Mouse (Mus musculus): ENCODE results near the gene Mtif3. TPM values are rescaled to one million over a fixed set of nuclear protein-coding genes. Genes with fewer than 3 reads are reported as not detected.

The Mtif3 gene
- polyA plus RNA-seq, 1 experiment = 2.2 TPM

DNA sequence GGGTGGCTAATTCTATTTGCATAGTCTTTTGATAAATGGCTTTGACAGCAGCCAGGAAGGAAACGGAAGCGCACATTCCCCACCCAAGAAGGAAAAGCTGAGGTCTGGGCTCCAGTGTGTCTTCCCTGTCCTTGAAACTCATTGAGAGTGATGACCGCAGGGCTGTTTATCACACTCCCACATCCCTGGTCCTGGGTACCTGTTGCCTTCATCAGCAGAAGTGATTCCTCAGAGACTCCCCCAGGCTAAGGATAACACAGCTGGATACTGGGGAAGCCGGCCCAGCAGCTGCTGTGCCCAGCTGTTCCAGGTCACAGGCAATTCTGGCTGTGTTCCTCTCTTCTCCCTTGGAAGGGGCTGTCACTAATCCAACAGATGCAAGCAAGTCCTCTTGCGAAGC is 56.1 kb downstream of the Mtif3 start:
- TF ChIP-seq GATA1 (IDR thresholded peaks at IDR 0.05; ENCODE audit: low read length) = no peak

DNA sequence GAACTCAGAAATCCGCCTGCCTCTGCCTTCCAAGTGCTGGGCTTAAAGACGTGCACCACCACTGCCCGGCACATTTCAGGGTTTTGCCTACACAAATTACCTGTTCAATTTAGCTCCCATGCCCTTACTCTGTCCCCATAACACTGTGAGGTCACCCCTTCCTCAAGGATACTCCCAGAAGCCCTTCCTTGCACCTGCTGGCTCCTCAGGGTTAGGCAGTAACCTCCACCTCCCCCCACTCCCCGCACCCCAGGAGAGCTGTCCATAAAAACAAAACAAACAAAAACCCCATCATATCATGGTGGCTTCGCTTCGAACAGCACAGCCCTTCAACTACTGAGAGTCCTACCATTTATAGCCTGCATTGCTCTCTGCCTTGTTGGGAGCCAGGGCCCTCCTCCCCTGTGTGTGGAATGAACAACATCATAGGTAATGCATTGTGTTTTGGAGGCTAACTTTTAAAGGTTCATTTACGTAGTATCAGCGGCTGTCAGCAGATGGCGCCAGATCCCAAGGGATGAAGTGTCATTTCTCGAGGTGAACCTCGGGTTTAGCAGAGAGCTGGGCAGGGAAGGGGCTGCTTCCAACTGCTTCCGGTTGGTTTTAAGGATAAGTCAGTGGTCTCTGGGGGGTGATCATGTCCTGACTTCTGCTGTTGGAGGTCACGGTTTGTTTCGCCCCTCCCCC is 58.0 kb downstream of the Mtif3 start:
- no peak for TF ChIP-seq GATA1 (IDR thresholded peaks at IDR 0.05; ENCODE audit: low read length)

DNA sequence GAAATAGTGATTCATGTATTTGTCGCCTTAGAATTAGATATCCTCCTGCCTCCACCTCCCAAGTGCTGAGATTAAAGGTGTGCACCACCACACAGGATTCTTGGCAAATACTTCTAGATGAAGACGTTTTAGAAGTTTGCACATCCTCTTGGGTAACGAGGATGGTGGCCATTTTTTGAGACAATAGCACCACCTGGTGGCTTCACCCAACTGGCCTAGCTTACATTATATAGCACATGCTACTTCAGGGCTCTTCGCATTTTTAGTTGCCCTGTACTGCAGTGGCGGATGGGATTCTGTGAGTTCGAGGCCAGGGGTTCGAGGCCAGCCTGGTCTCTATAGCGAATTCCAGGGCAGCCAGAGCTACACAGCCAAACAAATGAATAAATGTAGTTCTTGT is 59.2 kb downstream of the Mtif3 start:
- no peak for TF ChIP-seq GATA1 (IDR thresholded peaks at IDR 0.05; ENCODE audit: low read length)

Other genes with a start within 250 kb of the Mtif3 start
- 7.7 and 7.9 TPM in 2 replicates for gene Usp12, start 168.8 kb downstream of the Mtif3 start, polyA plus RNA-seq (2012)
- 110 and 341 TPM in 2 replicates for gene Rpl21, start 130.9 kb downstream of the Mtif3 start, polyA plus RNA-seq (2012)
- 37.0 and 44.5 TPM in 2 replicates for gene Rasl11a, start 118.7 kb downstream of the Mtif3 start, polyA plus RNA-seq (2012)
- 209 and 254 TPM in 2 replicates for gene Gtf3a, start 15.1 kb downstream of the Mtif3 start, polyA plus RNA-seq (2012)
- gene Lnx2, start 112.8 kb upstream of the Mtif3 start, polyA plus RNA-seq (2012) = 14.1 and 17.2 TPM in 2 replicates
- 160 and 165 TPM in 2 replicates for gene Polr1d, start 113.2 kb upstream of the Mtif3 start, polyA plus RNA-seq (2012)
- not detected in 2 replicates for gene Gsx1, start 224.9 kb upstream of the Mtif3 start, polyA plus RNA-seq (2012)